Mouse (Mus musculus) kidney, embryonic 16.5 days (tissue): ENCODE measurements around the gene Mul1. TPM values are rescaled to one million over a fixed set of nuclear protein-coding genes. Genes with fewer than 3 reads are reported as not detected.

Source experiments
- ATAC-seq: fragments of 200-750 bp; cut with Nextera tagmentation; 2 replicates; pipeline ENCODE4 v1.8.0; 2017; ENCODE audit warnings: moderate TSS enrichment; ENCODE audit not compliant: low FRiP score, low TSS enrichment
- H3K27ac ChIP-seq: fragments of 300-500 bp; sonication (generic); 2 replicates; pipeline ENCODE4 v1.5.1; 2014; ENCODE audit warnings: low read length
- H3K27me3 ChIP-seq: fragments of 300-500 bp; sonication (generic); 2 replicates; pipeline ENCODE4 v1.6.1; 2014; ENCODE audit warnings: low read length, control low read depth, mixed read lengths; ENCODE audit not compliant: insufficient read depth
- H3K36me3 ChIP-seq: fragments of 300-500 bp; sonication (generic); 2 replicates; pipeline ENCODE4 v1.6.1; 2014; ENCODE audit warnings: low read length, control low read depth, mixed read lengths; ENCODE audit not compliant: insufficient read depth
- H3K4me1 ChIP-seq: fragments of 300-500 bp; sonication (generic); 2 replicates; pipeline ENCODE4 v1.6.1; 2014; ENCODE audit warnings: low read length, control low read depth, mixed read lengths; ENCODE audit not compliant: insufficient read depth
- H3K4me2 ChIP-seq: fragments of 300-500 bp; sonication (generic); replicated peaks from 2 replicates; pipeline ENCODE4 v1.6.1; 2014; ENCODE audit warnings: low read depth, low read length
- H3K4me3 ChIP-seq: fragments of 300-500 bp; sonication (generic); 2 replicates; pipeline ENCODE4 v1.5.1; 2014; ENCODE audit warnings: mild to moderate bottlenecking, low read length
- H3K9ac ChIP-seq: fragments of 300-500 bp; sonication (generic); replicated peaks from 2 replicates; pipeline ENCODE4 v1.6.1; 2014; ENCODE audit warnings: low read length
- H3K9me3 ChIP-seq: fragments of 300-500 bp; sonication (generic); 2 replicates; pipeline ENCODE4 v1.6.1; 2016; ENCODE audit warnings: low read length, control low read depth
- WGBS: fragments of 180-500 bp; shearing (Covaris S2); extraction: QIAGEN DNeasy Blood & Tissue Kit; methylation state at CpG from one replicate; pipeline ENCODE4 v1.1.7; 2014; 5-methylcytosine and 5-hydroxymethylcytosine counted together
- polyA plus RNA-seq: library from polyadenylated mRNA; unstranded; fragments of >200 nt; fragmentation: Nextera tagmentation; extraction: Ambion mirVana; gene quantifications from 2 replicates; pipeline ENCODE4 v1.2.1, GENCODE M21; 2015

Gene Mul1
- polyA plus RNA-seq, 1 experiment from 2014 or later = 22.4 TPM

DNA sequence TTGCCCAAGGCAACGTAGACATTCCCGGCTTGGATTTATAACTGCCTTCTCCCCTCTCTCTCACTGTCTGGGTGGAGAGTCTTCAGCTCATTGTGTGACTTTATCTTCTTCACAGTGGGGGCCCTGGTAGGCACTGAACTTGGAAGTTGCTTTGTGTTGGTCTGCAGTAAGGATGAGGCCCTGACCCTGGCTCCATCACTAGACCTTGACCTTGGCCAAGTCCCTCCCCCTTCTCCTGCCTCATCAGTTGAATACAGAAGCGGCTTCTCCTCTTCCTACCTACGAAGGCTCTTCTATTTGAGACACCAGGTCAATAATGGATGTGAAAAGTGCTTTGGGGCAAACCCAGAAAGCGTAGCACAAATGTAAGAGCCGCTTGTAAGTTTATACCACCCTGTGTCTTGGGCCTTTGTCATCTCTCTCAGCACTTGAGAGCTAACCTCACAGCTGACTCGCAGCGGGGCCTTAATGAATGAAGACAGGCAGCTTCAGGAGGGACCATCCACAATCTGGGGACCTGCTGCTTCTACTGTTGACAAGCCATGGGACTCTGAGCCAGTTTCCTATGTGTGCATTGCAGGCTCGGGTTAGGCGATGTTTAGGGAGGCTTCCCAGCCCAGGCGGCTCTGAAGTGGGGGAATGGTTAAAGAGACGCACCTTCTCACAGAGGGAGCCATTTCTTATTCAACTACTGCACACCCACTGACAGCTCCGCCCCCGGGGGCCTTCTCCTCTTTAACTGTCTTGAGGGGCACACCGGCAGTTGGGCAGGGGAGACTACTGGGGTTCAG is 18.0 kb downstream of the Mul1 start:
- H3K36me3 ChIP-seq = no peaks in the 10 kb centered on the region
- no peak overlapping the region for H3K4me3 ChIP-seq
- H3K9me3 ChIP-seq = no peaks in the 10 kb centered on the region
- no peak overlapping the region for H3K9ac ChIP-seq
- no peak for ATAC-seq
- H3K27me3 ChIP-seq = no peaks in the 10 kb centered on the region
- no peak overlapping the region for H3K27ac ChIP-seq
- peaks cover 26% of the 10 kb centered on the region for H3K4me1 ChIP-seq
- H3K4me2 ChIP-seq = no peak overlapping the region
- 44% methylated on average over 15 of the region's 15 CpGs for WGBS

DNA sequence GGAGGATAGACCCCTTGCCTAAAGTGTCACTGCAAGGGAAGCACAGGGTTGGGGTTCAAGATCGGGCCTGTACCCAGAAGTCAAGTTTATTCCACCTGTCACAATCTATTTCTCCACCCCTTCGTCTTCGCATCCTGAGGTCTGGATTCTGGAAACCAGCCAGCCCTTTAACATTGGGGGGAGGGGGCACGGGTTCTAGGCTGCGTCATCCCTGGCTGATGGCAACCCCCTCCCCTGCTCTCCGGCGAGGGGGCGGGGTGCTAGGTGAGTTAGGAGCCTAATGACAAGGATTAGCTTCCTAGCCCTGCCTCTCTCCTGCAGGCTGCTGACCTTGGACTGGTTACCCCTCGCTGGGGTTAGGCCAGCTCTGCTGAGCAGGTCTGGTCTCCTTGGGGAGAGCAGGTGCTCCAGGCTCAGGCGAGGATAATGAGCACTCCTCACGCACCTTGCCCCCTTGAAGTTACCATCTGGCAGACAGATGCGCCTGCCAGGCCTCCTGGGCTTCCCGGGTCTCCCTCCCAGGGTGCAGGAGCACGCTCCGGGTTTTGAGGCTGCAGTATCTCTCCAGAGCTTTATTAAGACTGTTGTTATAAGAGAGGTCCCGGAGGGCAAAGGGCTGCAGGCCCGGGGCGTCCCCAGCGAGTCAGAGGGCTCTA is 18.8 kb downstream of the Mul1 start:
- Histone ChIP-seq H3K27ac (peak overlapping the region; percentile 97), H3K9me3 (no peaks in the 10 kb centered on the region), H3K4me2 (peak overlapping the region; percentile 90), H3K9ac (peak overlapping the region; percentile 98), H3K4me1 (peaks cover 29% of the 10 kb centered on the region), H3K27me3 (no peaks in the 10 kb centered on the region), H3K4me3 (peak overlapping the region; percentile 93), H3K36me3 (no peaks in the 10 kb centered on the region)
- peak; percentile 13 for ATAC-seq
- 12% methylated on average over 19 of the region's 19 CpGs for WGBS

DNA sequence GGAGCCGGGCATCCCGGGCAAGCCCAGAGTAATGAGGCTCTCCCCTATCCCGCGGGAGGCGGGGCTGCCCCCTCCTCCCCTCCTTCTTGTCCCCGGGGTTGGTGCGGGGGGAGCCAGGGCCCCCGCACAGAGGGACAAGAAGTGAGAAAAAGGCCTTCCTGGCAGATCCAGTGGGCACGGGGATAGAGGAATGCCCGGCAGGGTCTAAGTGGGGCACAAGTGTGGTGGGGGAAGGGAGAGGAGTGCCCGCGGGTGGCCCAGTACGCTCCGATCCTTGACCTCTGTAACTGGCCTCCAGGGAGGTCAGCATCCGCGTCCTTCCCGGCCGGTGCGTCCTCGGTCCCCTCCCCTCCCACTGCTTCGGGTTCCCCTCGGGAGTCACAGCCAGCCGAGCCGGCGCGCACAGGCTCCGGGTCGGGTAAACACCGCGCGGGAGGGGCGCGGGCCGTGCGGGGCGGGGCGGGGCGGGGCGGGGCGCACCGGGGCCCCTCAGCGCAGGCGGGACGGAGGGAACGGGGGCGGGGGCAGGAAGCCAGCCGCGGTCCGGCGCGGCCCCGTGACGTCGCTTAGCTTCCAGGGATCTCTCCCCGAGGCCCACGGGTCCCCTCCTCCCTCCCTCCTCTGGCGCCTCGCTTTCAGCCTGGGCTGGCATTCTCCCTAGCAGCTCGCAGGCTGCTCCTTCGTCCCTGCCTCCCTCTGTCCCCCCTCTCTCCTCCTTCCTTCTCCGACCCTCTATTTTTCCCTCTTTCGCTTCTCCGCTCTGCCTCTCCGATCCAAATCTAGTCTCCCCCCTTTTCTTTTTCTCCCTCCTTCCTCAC is 19.5 kb downstream of the Mul1 start, which contains the start of gene Camk2n1:
TSS of gene Camk2n1 (plus strand) at position 562 of the 818 bp plus-strand sequence.
- Histone ChIP-seq H3K4me3 (peak within 1 kb of the TSS; percentile 93), H3K36me3 (0 out of 2 replicates have a peak, but pooled peaks cover 2% of the 10 kb centered on the region), H3K9ac (peak within 1 kb of the TSS; percentile 98), H3K4me2 (peak within 1 kb of the TSS; percentile 90), H3K27ac (peak within 1 kb of the TSS; percentile 97), H3K4me1 (peaks cover 33% of the 10 kb centered on the region), H3K27me3 (no peaks in the 10 kb centered on the region), H3K9me3 (no peaks in the 10 kb centered on the region)
- ATAC-seq = peak; percentile 85
- 0% methylated on average over 38 of the region's 64 CpGs for WGBS

DNA sequence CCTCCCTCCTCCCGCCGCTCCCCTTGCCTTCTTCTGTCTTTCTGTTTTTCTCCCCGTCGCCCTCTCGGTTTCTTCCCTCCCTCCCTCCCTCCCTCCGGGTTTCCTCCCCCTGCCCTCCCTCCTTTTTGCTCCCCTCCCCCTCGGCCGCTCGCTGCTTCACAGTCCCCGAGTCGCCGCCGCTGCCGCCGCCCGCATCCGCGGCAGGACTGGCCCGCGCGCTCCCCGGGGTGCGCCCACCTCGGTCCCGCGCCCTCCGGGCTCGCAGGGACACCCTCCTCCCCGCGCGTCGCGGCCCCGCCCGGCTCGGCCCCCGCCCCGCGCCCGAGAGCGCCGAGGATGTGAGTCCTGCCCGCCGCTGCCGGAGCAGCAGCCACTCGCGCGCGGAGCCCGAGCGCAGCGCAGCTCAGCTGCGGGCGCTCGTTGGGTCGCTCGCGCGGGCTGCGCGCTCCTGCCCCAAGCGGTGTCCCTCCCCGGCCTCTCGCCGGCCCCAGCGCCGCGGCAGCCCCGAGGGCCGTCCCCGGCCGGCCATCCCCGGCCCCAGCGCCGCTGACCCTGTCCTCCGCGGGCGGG is 20.2 kb downstream of the Mul1 start:
- Histone ChIP-seq H3K4me2 (peak overlapping the region; percentile 90), H3K4me1 (peaks cover 40% of the 10 kb centered on the region), H3K4me3 (peak overlapping the region; percentile 93), H3K9ac (peak overlapping the region; percentile 98), H3K27ac (peak overlapping the region; percentile 97), H3K9me3 (no peaks in the 10 kb centered on the region), H3K36me3 (0 out of 2 replicates have a peak, but pooled peaks cover 5% of the 10 kb centered on the region), H3K27me3 (no peaks in the 10 kb centered on the region)
- peak; percentile 50 for ATAC-seq
- under 1% methylated on average over 51 of the region's 78 CpGs for WGBS

DNA sequence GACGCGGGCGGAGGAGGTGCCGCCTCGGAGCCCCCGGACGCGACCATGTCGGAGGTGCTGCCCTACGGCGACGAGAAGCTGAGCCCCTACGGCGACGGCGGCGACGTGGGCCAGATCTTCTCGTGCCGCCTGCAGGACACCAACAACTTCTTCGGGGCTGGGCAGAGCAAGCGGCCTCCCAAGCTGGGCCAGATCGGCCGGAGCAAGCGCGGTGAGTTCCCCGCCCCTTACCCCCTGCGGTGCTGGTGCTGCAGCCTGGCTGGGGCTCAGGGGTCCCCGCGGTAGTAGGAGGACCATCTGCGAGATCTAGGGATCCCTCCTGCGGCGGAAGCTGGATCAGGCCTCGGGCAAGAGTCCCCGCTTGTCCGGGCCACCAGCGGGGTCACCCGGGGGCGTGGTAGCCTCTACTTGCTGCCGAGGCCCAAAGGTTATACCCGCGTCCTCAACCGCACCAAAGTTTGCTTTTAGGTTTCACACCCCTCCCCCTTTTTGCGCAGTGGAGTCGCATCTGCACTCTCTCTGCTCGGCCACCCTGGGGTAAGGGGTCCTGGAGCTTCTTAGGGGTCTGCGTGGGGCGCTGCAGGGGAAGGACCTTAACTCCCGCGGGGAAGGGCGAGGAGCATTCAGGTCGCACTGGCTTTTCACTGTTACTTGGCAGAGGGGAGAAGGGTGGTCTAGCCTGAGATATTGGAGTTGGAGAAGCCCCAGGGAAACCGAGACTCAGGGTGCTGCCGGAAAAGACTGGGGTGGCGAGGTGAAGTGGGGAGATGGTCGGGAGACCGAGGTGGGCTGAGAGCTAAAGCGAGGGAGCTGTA is 20.9 kb downstream of the Mul1 start:
- Histone ChIP-seq H3K36me3 (0 out of 2 replicates have a peak, but pooled peaks cover 5% of the 10 kb centered on the region), H3K9me3 (no peaks in the 10 kb centered on the region), H3K4me1 (peaks cover 46% of the 10 kb centered on the region), H3K4me2 (peak overlapping the region; percentile 90), H3K9ac (peak overlapping the region; percentile 98), H3K4me3 (peak overlapping the region; percentile 93), H3K27ac (peak overlapping the region; percentile 97), H3K27me3 (no peaks in the 10 kb centered on the region)
- under 1% methylated on average over 58 of the region's 58 CpGs for WGBS
- peak; percentile 17; the same call in 1 of the 2 replicates for ATAC-seq

DNA sequence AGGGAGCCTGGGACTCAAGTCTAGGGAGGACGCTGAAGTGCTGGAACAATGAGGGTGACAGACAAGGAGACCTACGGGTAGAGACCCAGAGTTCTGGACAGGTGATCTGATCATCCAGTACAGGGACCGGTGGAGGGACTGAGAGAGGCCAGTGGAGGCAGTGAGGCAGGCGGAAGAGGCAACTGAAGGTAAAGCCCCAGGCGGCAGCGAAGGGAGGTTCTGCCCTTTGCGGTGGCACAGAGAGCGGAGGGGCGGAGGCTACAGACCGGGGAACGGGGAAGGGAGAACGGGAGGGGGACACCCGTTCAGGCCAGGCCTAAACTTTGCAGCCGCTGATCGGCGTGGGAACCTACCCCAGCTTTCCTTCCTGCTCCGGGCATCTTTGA is 21.5 kb downstream of the Mul1 start:
- no peaks in the 10 kb centered on the region for H3K9me3 ChIP-seq
- peak overlapping the region; percentile 93 for H3K4me3 ChIP-seq
- 0% methylated on average over 17 of the region's 17 CpGs for WGBS
- peak overlapping the region; percentile 98 for H3K9ac ChIP-seq
- peaks cover 52% of the 10 kb centered on the region for H3K4me1 ChIP-seq
- H3K27me3 ChIP-seq = no peaks in the 10 kb centered on the region
- no peak for ATAC-seq
- peak overlapping the region; percentile 97 for H3K27ac ChIP-seq
- peak overlapping the region; percentile 90 for H3K4me2 ChIP-seq
- 0 out of 2 replicates have a peak, but pooled peaks cover 5% of the 10 kb centered on the region for H3K36me3 ChIP-seq

DNA sequence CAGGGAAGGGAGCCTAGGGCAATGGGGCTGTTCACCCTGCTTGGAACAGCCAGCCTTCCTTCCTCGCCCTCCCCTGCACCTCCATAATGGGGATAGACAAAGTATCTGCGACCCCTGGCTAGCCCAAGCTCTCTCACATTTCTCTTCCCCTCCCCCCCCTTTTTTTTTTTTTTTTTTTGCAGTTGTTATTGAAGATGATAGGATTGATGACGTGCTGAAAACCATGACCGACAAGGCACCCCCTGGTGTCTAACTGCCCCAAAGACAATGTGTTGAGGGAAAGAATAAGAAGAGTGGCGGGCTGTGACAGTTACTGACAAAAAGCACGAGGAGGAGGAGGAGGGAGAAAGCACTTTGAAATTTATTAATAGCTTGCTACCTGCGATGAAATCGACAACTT is 22.1 kb downstream of the Mul1 start:
- Histone ChIP-seq H3K27ac (peak overlapping the region; percentile 97), H3K9me3 (no peaks in the 10 kb centered on the region), H3K4me1 (peaks cover 53% of the 10 kb centered on the region), H3K36me3 (0 out of 2 replicates have a peak, but pooled peaks cover 5% of the 10 kb centered on the region), H3K4me3 (peak overlapping the region; percentile 93), H3K27me3 (no peaks in the 10 kb centered on the region), H3K4me2 (peak overlapping the region; percentile 90), H3K9ac (peak overlapping the region; percentile 98)
- 8% methylated on average over 8 of the region's 8 CpGs for WGBS
- no peak for ATAC-seq

DNA sequence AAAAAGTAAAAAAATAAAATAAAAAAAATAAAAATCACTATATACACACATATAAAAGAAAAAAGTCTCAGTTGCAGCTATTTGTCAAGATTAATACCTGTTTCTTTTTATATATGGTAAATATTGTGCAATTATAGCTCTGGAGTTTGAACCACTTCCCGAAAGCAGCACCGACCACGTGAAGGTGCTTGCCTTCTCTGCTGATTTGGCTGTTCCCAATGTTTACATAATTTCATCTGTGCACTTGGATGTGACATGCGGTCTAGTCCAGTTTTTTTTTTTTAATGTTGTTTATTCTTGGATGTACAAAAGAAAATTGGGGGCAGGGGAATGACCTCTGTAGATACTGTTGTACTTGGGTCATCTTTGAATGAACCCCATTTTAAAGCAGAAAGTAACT is 22.6 kb downstream of the Mul1 start:
- Histone ChIP-seq H3K36me3 (0 out of 2 replicates have a peak, but pooled peaks cover 5% of the 10 kb centered on the region), H3K27ac (no peak overlapping the region), H3K4me3 (peak overlapping the region; percentile 93), H3K4me1 (peaks cover 53% of the 10 kb centered on the region), H3K27me3 (no peaks in the 10 kb centered on the region), H3K4me2 (peak overlapping the region; percentile 90), H3K9me3 (no peaks in the 10 kb centered on the region), H3K9ac (no peak overlapping the region)
- no peak for ATAC-seq
- 52% methylated on average over 4 of the region's 4 CpGs for WGBS
